Mouse (Mus musculus) Patski (cell line): ENCODE data around the gene Fancl. TPM values are rescaled to one million over a fixed set of nuclear protein-coding genes. Genes with fewer than 3 reads are reported as not detected.
"Not testable (repeated sequence)": the region's sequence is repeated elsewhere in the genome, so short reads cannot be mapped to it uniquely, and the experiment has no call there.

ENCODE experiments used
- ATAC-seq: fragments of 100-300 bp; one replicate; pipeline ENCODE4 v1.8.0; 2021
- CTCF ChIA-PET: fragments of 350-600 bp; sonication (Branson Sonifier 250); formaldehyde crosslinking; loops from one replicate; lab custom pipeline; 2022; ENCODE audit warnings: inconsistent platforms; lab: Charles Lee
- POLR2A ChIA-PET: fragments of 350-600 bp; sonication (Branson Sonifier 250); formaldehyde crosslinking; loops from one replicate; lab custom pipeline; 2022; ENCODE audit warnings: antibody characterized with exemption, inconsistent platforms; lab: Charles Lee
- DNase-seq: peaks from one replicate; pipeline ENCODE4 v3.0.0-alpha.2; 2011; ENCODE audit warnings: low read depth, low spot score
- H3K27me3 ChIP-seq: fragments of 371-371 bp; one replicate; pipeline ENCODE4 v1.5.1; 2021
- CTCF ChIP-seq: fragments of 100-300 bp; IDR thresholded peaks from one replicate; pipeline ENCODE4 v1.5.1; 2021
- in situ Hi-C: fragments of 300-500 bp; cut with MboI; formaldehyde crosslinking; loops from 3 replicates; pipeline ENCODE4 v1.11.1; 2018; ENCODE audit warnings: low pct_unique_long_range_greater_than_20kb, mixed read lengths
- polyA plus RNA-seq: library from polyadenylated mRNA; unstranded; gene quantifications from one replicate; pipeline ENCODE4 v1.2.3, GENCODE M21; 2021

Fancl gene
- 16.7 TPM for polyA plus RNA-seq

- POLR2A ChIA-PET: no interaction called here
- H3K27me3 ChIP-seq: peaks cover 21% of the 10 kb centered on the region
- CTCF ChIA-PET: interaction anchor here (1.2 kb wide), 1 partner anchor 11 kb away, joined by 3 read pairs; no protein-coding TSS in a partner anchor
- ATAC-seq (no peak), DNase-seq (no peak)
- TF ChIP-seq CTCF: no peak
- in situ Hi-C loops: loop anchor here (5.0 kb wide), 1 partner anchor 206 kb away; the partner anchor contains the start of genes Gm6899 and Vrk2
Measured at GRCm38 (mm10) chr11:26385971-26386370, at the start of gene Fancl. Gene Fancl (plus strand): TSS chr11:26386135.

GRCm38 (mm10) chr11:26336848-26337247 is 49.1 kb upstream of the Fancl start:
- ChIA-PET POLR2A (no interaction called here), CTCF (no interaction called here)
- TF ChIP-seq CTCF: no peak
- in situ Hi-C loops: no loop called here
- DNase-seq (no peak), ATAC-seq (no peak)
- H3K27me3 ChIP-seq: peaks cover 13% of the 10 kb centered on the region

- in situ Hi-C loops, ATAC-seq, CTCF ChIA-PET, POLR2A ChIA-PET, DNase-seq, H3K27me3 ChIP-seq: not testable (repeated sequence)
Measured at GRCm38 (mm10) chr11:26370176-26370575, 15.8 kb upstream of the Fancl start.

GRCm38 (mm10) chr11:26371980-26372379 is 14.0 kb upstream of the Fancl start:
- DNase-seq, CTCF ChIA-PET, H3K27me3 ChIP-seq, ATAC-seq, in situ Hi-C loops, POLR2A ChIA-PET: not testable (repeated sequence)

- CTCF ChIA-PET: interaction anchor here (0.8 to 1.3 kb wide), 3 partner anchors 9 to 226 kb away, joined by 3 read pairs; no protein-coding TSS in a partner anchor
- in situ Hi-C loops: no loop called here
- peaks cover 17% of the 10 kb centered on the region for H3K27me3 ChIP-seq
- ATAC-seq (no peak), DNase-seq (no peak)
- POLR2A ChIA-PET: no interaction called here
- no peak for TF ChIP-seq CTCF
Measured at GRCm38 (mm10) chr11:26374132-26374531, 11.8 kb upstream of the Fancl start.

GRCm38 (mm10) chr11:26378074-26378473 is 7.9 kb upstream of the Fancl start:
- no peak for TF ChIP-seq CTCF
- in situ Hi-C loops: no loop called here
- peaks cover 42% of the 10 kb centered on the region for H3K27me3 ChIP-seq
- DNase-seq (no peak), ATAC-seq (no peak)
- ChIA-PET POLR2A (no interaction called here), CTCF (no interaction called here)

GRCm38 (mm10) chr11:26381499-26381898 is 4.4 kb upstream of the Fancl start:
- no peak for ATAC-seq
- ChIA-PET CTCF (no interaction called here), POLR2A (no interaction called here)
- H3K27me3 ChIP-seq: peaks cover 46% of the 10 kb centered on the region
- no peak for TF ChIP-seq CTCF
- no peak for DNase-seq
- in situ Hi-C loops: no loop called here

GRCm38 (mm10) chr11:26386678-26387077 is 743 bp downstream of the Fancl start:
- peak; percentile 26 for ATAC-seq
- TF ChIP-seq CTCF: no peak
- H3K27me3 ChIP-seq: peaks cover 14% of the 10 kb centered on the region
- no peak for DNase-seq
- POLR2A ChIA-PET: interaction anchor here (0.5 to 0.6 kb wide), 2 partner anchors 11 to 888 kb away, joined by 3 to 4 read pairs; no protein-coding TSS in a partner anchor
- in situ Hi-C loops: loop anchor here (5.0 kb wide), 1 partner anchor 206 kb away; the partner anchor contains the start of genes Gm6899 and Vrk2
- CTCF ChIA-PET: no interaction called here

GRCm38 (mm10) chr11:26387087-26387611 is 1.2 kb downstream of the Fancl start:
- POLR2A ChIA-PET: interaction anchor here (0.5 to 0.6 kb wide), 2 partner anchors 12 to 889 kb away, joined by 3 to 4 read pairs; no protein-coding TSS in a partner anchor
- in situ Hi-C loops: loop anchor here (5.0 kb wide), 1 partner anchor 205 kb away; the partner anchor contains the start of genes Gm6899 and Vrk2
- ATAC-seq (peak; percentile 100), DNase-seq (peak; percentile 65)
- peak; percentile 19 for TF ChIP-seq CTCF
- H3K27me3 ChIP-seq: peaks cover 10% of the 10 kb centered on the region
- CTCF ChIA-PET: no interaction called here

GRCm38 (mm10) chr11:26395561-26395960 is 9.6 kb downstream of the Fancl start:
- in situ Hi-C loops: no loop called here
- DNase-seq (no peak), ATAC-seq (no peak)
- no peak for TF ChIP-seq CTCF
- ChIA-PET POLR2A (no interaction called here), CTCF (no interaction called here)
- no peaks in the 10 kb centered on the region for H3K27me3 ChIP-seq

- POLR2A ChIA-PET: no interaction called here
- in situ Hi-C loops: no loop called here
- TF ChIP-seq CTCF: no peak
- CTCF ChIA-PET: interaction anchor here (0.9 kb wide), 1 partner anchor 31 kb away, joined by 4 read pairs; no protein-coding TSS in a partner anchor
- no peak for DNase-seq
- H3K27me3 ChIP-seq: no peaks in the 10 kb centered on the region
- no peak for ATAC-seq
Measured at GRCm38 (mm10) chr11:26412972-26413371, 27.0 kb downstream of the Fancl start.
